Mouse (Mus musculus) ES-E14 (cell line): ENCODE measurements around the gene Trappc1.

Experiments used
- HCFC1 ChIP-seq: IDR thresholded peaks from 2 replicates; pipeline ENCODE4 v1.6.1; 2012; ENCODE audit warnings: low read length, inconsistent platforms, borderline replicate concordance; ENCODE audit not compliant: insufficient read depth
- MAFK ChIP-seq: IDR thresholded peaks from 2 replicates; pipeline ENCODE4 v1.6.1; 2014; ENCODE audit warnings: mild to moderate bottlenecking, low read depth, low read length, inconsistent platforms; ENCODE audit not compliant: insufficient read depth
- ZNF384 ChIP-seq: IDR thresholded peaks from 2 replicates; pipeline ENCODE4 v1.6.1; 2012; ENCODE audit warnings: low read depth, low read length, inconsistent platforms

DNA sequence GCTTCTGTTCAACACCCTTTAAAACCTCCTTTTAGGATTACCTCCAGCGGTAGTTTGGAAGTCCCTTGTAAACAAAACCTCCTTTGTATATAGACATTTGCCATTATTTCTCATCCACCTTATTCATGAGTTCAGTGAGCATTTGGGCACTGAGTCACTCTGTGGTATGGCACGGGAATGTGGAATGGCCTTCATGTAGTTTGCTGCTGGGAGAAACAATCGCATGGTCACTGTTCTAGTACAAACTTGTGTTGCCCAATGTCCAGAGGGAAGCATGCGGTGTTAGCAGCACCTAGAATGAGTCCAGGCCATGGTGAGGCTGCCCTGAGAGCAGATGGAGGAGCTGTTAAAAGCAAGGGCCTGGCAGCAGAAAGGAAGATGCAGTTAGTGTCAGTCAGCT, 11.0 kb downstream of the Trappc1 start:
- TF ChIP-seq HCFC1 = no peak
- no peak for TF ChIP-seq ZNF384
- TF ChIP-seq MAFK = no peak
